Mouse (Mus musculus): ENCODE measurements at regions not wholly inside any gene's neighbourhood (a gene's known extent, or its start where the extent isn't known, plus 50 kb on each side); places are given as distances from the start of the nearest gene placed in this dataset.

GRCm38 (mm10) chr8:49035970-49036700, 192.4 kb upstream of the Tenm3 start:
- DNase-seq: no peak
- intact Hi-C loops (cut with DNase I): loop anchor here (5.0 to 10.0 kb wide), 2 partner anchors 341 to 814 kb away; no protein-coding TSS in a partner anchor

GRCm38 (mm10) chr8:49035519-49035918, 191.8 kb upstream of the Tenm3 start:
- intact Hi-C loops (cut with DNase I): loop anchor here (5.0 to 10.0 kb wide), 2 partner anchors 341 to 813 kb away; no protein-coding TSS in a partner anchor
- peak; percentile 17 to 43 for DNase-seq

GRCm38 (mm10) chr8:49030255-49030654, 186.5 kb upstream of the Tenm3 start:
- DNase-seq: no peak
- intact Hi-C loops (cut with DNase I): loop anchor here (10.0 kb wide), 1 partner anchor 335 kb away; no protein-coding TSS in a partner anchor

GRCm38 (mm10) chr8:49017741-49018140, 174.0 kb upstream of the Tenm3 start:
- intact Hi-C loops (cut with DNase I): no loop called here
- DNase-seq: no peak

- intact Hi-C loops (cut with DNase I): no loop called here
- no peak for DNase-seq
Observed at GRCm38 (mm10) chr8:49015701-49016100, 171.9 kb upstream of the Tenm3 start.

GRCm38 (mm10) chr8:49015200-49015599, 171.4 kb upstream of the Tenm3 start:
- DNase-seq: no peak
- intact Hi-C loops (cut with DNase I): no loop called here

- intact Hi-C loops (cut with DNase I): no loop called here
- no peak for DNase-seq
Observed at GRCm38 (mm10) chr8:49006236-49006965, 162.7 kb upstream of the Tenm3 start.

GRCm38 (mm10) chr8:48981667-48982066, 137.9 kb upstream of the Tenm3 start:
- intact Hi-C loops (cut with DNase I): no loop called here
- DNase-seq: no peak

- no peak for DNase-seq
- intact Hi-C loops (cut with DNase I): no loop called here
Observed at GRCm38 (mm10) chr8:48980755-48981154, 137.0 kb upstream of the Tenm3 start.

- intact Hi-C loops (cut with DNase I): no loop called here
- no peak for DNase-seq
Observed at GRCm38 (mm10) chr8:48970655-48971054, 126.9 kb upstream of the Tenm3 start.

- intact Hi-C loops (cut with DNase I): no loop called here
- no peak for DNase-seq
Observed at GRCm38 (mm10) chr8:48964929-48965328, 121.2 kb upstream of the Tenm3 start.

GRCm38 (mm10) chr8:48957614-48958013, 113.9 kb upstream of the Tenm3 start:
- no peak for DNase-seq
- intact Hi-C loops (cut with DNase I): no loop called here

GRCm38 (mm10) chr8:48951412-48951811, 107.7 kb upstream of the Tenm3 start:
- intact Hi-C loops (cut with DNase I): no loop called here

GRCm38 (mm10) chr8:48944177-48944576, 100.4 kb upstream of the Tenm3 start:
- DNase-seq: no peak
- intact Hi-C loops (cut with DNase I): no loop called here

More at GRCm38 (mm10) chr8:48951412-48951811, 107.7 kb upstream of the Tenm3 start:
- DNase-seq: no peak

- intact Hi-C loops (cut with DNase I): no loop called here
- DNase-seq: no peak
Observed at GRCm38 (mm10) chr8:48937144-48937543, 93.4 kb upstream of the Tenm3 start.

- intact Hi-C loops (cut with DNase I): no loop called here
Observed at GRCm38 (mm10) chr8:48927135-48927534, 83.4 kb upstream of the Tenm3 start.

GRCm38 (mm10) chr8:48915275-48915674, 71.5 kb upstream of the Tenm3 start:
- intact Hi-C loops (cut with DNase I): no loop called here
- DNase-seq: no peak

More at GRCm38 (mm10) chr8:48927135-48927534, 83.4 kb upstream of the Tenm3 start:
- DNase-seq: no peak

- intact Hi-C loops (cut with DNase I): no loop called here
- DNase-seq: no peak
Observed at GRCm38 (mm10) chr8:48912842-48913241, 69.1 kb upstream of the Tenm3 start.

GRCm38 (mm10) chr8:48901668-48902406, 58.1 kb upstream of the Tenm3 start:
- intact Hi-C loops (cut with DNase I): no loop called here
- no peak for DNase-seq

GRCm38 (mm10) chr8:48896687-48897086, 52.9 kb upstream of the Tenm3 start:
- intact Hi-C loops (cut with DNase I): no loop called here
- no peak for DNase-seq

- no peak for DNase-seq
- intact Hi-C loops (cut with DNase I): no loop called here
Observed at GRCm38 (mm10) chr8:48896251-48896650, 52.5 kb upstream of the Tenm3 start.
